Mouse (Mus musculus): ENCODE measurements around the gene Htra3. TPM values are rescaled to one million over a fixed set of nuclear protein-coding genes. Genes with fewer than 3 reads are reported as not detected.

The Htra3 gene
- total RNA-seq, 1 experiment from 2014 or later, result not detected

DNA sequence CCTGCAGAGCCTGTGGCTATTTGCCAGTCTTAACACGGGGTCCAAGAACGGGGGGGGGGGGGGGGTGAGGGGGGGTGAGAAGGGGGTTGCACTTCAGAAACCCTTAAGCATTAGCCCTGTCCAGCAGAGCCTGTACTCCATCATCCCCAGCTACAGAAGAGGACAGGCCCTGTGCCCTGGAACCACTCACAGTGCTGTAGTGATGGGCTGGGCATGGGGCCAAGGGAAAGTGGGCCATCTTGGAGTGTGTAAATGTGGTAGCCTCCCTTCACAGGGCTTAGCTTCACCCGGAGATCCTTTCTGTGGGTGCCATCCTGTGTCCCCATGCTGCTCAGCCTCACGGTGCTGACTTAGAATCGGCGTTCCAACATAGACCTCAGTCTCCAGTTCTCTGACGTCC lies 71.8 kb downstream of the Htra3 start:
- ATAC-seq (replicated peaks in 1 of 2; ENCODE audit: insufficient read depth in 1 of 2, low FRiP score in 2 of 2, low TSS enrichment in 1 of 2, low read depth in 1 of 2, poor library complexity in 2 of 2, severe bottlenecking in 2 of 2), result no peak

DNA sequence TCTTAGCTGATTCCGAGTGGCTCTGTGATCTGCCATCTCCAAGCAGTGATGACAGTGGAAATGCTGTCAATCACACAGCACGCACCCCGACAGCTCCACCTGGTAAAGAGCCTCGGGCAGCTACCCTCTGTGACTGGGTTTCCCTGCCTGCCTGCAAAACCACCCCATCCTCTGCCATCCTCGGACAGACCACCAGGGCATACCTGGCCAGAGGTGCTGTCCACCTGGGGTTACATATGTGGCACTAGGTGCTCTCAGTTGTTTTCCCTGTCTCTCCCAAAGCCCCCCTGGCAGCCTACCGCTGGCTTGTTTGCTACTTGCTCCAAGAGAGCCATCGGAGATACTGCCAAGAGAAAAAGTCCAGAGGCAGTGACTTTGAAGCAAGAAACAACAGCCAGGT lies 72.8 kb downstream of the Htra3 start:
- no peak for ATAC-seq (replicated peaks in 1 of 2; ENCODE audit: insufficient read depth in 1 of 2, low FRiP score in 2 of 2, low TSS enrichment in 1 of 2, low read depth in 1 of 2, poor library complexity in 2 of 2, severe bottlenecking in 2 of 2)

GRCm38 (mm10) chr5:35605355-35605754 lies 74.2 kb downstream of the Htra3 start:
- ATAC-seq (replicated peaks in 1 of 2; ENCODE audit: insufficient read depth in 1 of 2, low FRiP score in 2 of 2, low TSS enrichment in 1 of 2, low read depth in 1 of 2, poor library complexity in 2 of 2, severe bottlenecking in 2 of 2), result no peak

Other genes starting within 250 kb of the Htra3 start
- not detected in 2 replicates for gene Cpz, start 154.1 kb downstream of the Htra3 start, total RNA-seq (2017)
- 4.4 and 14.6 TPM in 2 replicates for gene Trmt44, start 104.7 kb downstream of the Htra3 start, total RNA-seq (2017)
- 16.3 and 24.4 TPM in 2 replicates for gene Acox3, start 96.7 kb downstream of the Htra3 start, total RNA-seq (2017)
- gene Sh3tc1, start 60.2 kb upstream of the Htra3 start, total RNA-seq (2017), result 1.9 and 10.8 TPM in 2 replicates
- 3.7 TPM in 1 of 2 replicates, not detected in the other for gene Ablim2, start 78.1 kb upstream of the Htra3 start, total RNA-seq (2017)
- 1.6 and 2.6 TPM in 2 replicates for gene Afap1, start 213.5 kb upstream of the Htra3 start, total RNA-seq (2017)

Measured in hematopoietic stem cell, adult 5-6 weeks (primary cell).